Comparison of ENCODE assay signal across 8 mouse cellular contexts in genomic region chr12:49374606-49374995, GRCm38 (mm10). TPM values are rescaled to one million over a fixed set of nuclear protein-coding genes. Genes with fewer than 3 reads are reported as not detected.
A peak's percentile ranks its signal among the peaks of the same experiment; 100 is the strongest.
DNase-seq lines count a peak whose midpoint lies in the region; ATAC-seq and TF ChIP-seq lines count a peak whose summit lies in the region.

No protein-coding gene starts in this region.

- no peak overlapping the region for H3K27ac ChIP-seq in kidney, embryonic 15.5 days
- peak overlapping the region; percentile 86 for H3K27ac ChIP-seq in forebrain, embryonic 14.5 days (ENCODE audit: low read depth, low read length)
- H3K27ac ChIP-seq in limb, embryonic 11.5 days (replicated peaks; ENCODE audit: low read depth, low read length), result no peak overlapping the region
- H3K27ac ChIP-seq in olfactory bulb, adult 2 months (ENCODE audit: insufficient read depth, low read depth, low read length), result no peak overlapping the region

- peak; percentile 36; the same call in 1 of the 2 replicates for TF ChIP-seq CTCF in olfactory bulb, adult 2 months (IDR thresholded peaks at IDR 0.05; ENCODE audit: insufficient read depth, low read depth, low read length)

- no peak for DNase-seq in kidney, adult 11 months
- peak; percentile 55 for DNase-seq in ZHBTc4 (ENCODE audit: low read depth, low spot score)
- peak; percentile 88 for DNase-seq in forebrain, embryonic 14.5 days (ENCODE audit: low spot score)
- DNase-seq in limb, embryonic 11.5 days (ENCODE audit: low spot score), result peak; percentile 62
- no peak for DNase-seq in thymus, postnatal 25 days
- no peak for DNase-seq in spleen, postnatal 4 days (ENCODE audit: low spot score in 2 of 2)

- no peaks in the 10 kb centered on the region for H3K9me3 ChIP-seq in kidney, embryonic 15.5 days (replicated peaks)
- H3K9me3 ChIP-seq in forebrain, embryonic 14.5 days (replicated peaks; ENCODE audit: control insufficient read depth, low read length), result no peaks in the 10 kb centered on the region
- no peaks in the 10 kb centered on the region for H3K9me3 ChIP-seq in limb, embryonic 11.5 days (ENCODE audit: control insufficient read depth, low read length)

- no peaks in the 10 kb centered on the region for H3K36me3 ChIP-seq in kidney, embryonic 15.5 days
- H3K36me3 ChIP-seq in forebrain, embryonic 14.5 days (ENCODE audit: control insufficient read depth, insufficient read depth, low read length), result no peaks in the 10 kb centered on the region
- no peaks in the 10 kb centered on the region for H3K36me3 ChIP-seq in limb, embryonic 11.5 days (ENCODE audit: control insufficient read depth, insufficient read depth, low read length)

- no peak overlapping the region for H3K9ac ChIP-seq in kidney, embryonic 15.5 days
- peak overlapping the region; percentile 75 for H3K9ac ChIP-seq in forebrain, embryonic 14.5 days (ENCODE audit: low read length)
- no peak overlapping the region for H3K9ac ChIP-seq in limb, embryonic 11.5 days (ENCODE audit: low read length)

- no peak for TF ChIP-seq POLR2A in olfactory bulb, adult 2 months (IDR thresholded peaks at IDR 0.05; ENCODE audit: insufficient read depth, low read depth, low read length)

- peaks cover 94% of the 10 kb centered on the region for H3K27me3 ChIP-seq in kidney, embryonic 15.5 days
- H3K27me3 ChIP-seq in forebrain, embryonic 14.5 days (replicated peaks; ENCODE audit: control insufficient read depth, insufficient read depth, low read length), result no peaks in the 10 kb centered on the region
- peaks cover 65% of the 10 kb centered on the region for H3K27me3 ChIP-seq in limb, embryonic 11.5 days (ENCODE audit: control insufficient read depth, insufficient read depth, low read length)

- peak overlapping the region; percentile 26 for H3K4me3 ChIP-seq in kidney, embryonic 15.5 days (replicated peaks)
- peak overlapping the region; percentile 95 for H3K4me3 ChIP-seq in forebrain, embryonic 14.5 days (ENCODE audit: low read depth, low read length)
- no peak overlapping the region for H3K4me3 ChIP-seq in limb, embryonic 11.5 days (ENCODE audit: low read depth, low read length)
- peak overlapping the region; percentile 43 for H3K4me3 ChIP-seq in olfactory bulb, adult 2 months (ENCODE audit: insufficient read depth, low read depth, low read length)

- H3K4me2 ChIP-seq in kidney, embryonic 15.5 days, result peak overlapping the region; percentile 50
- peak overlapping the region; percentile 64 for H3K4me2 ChIP-seq in forebrain, embryonic 14.5 days (ENCODE audit: low read length)
- no peak overlapping the region for H3K4me2 ChIP-seq in limb, embryonic 11.5 days (ENCODE audit: low read depth, severe bottlenecking)

- H3K4me1 ChIP-seq in kidney, embryonic 15.5 days, result peaks cover 8% of the 10 kb centered on the region; the same call in 1 of the 2 replicates
- peaks cover 8% of the 10 kb centered on the region; the same call in 1 of the 2 replicates for H3K4me1 ChIP-seq in forebrain, embryonic 14.5 days (ENCODE audit: control insufficient read depth, insufficient read depth, low read length)
- no peaks in the 10 kb centered on the region for H3K4me1 ChIP-seq in limb, embryonic 11.5 days (ENCODE audit: control insufficient read depth, insufficient read depth, low read length)
- H3K4me1 ChIP-seq in olfactory bulb, adult 2 months (ENCODE audit: control insufficient read depth, insufficient read depth, low read length), result peaks cover 6% of the 10 kb centered on the region; the same call in 1 of the 2 replicates

- WGBS in kidney, embryonic 15.5 days, result under 1% methylated on average over 14 of the region's 14 CpGs
- under 1% methylated on average over 14 of the region's 14 CpGs for WGBS in forebrain, embryonic 14.5 days
- under 1% methylated on average over 14 of the region's 14 CpGs for WGBS in limb, embryonic 11.5 days
- under 1% methylated on average over 14 of the region's 14 CpGs for WGBS in olfactory bulb, adult 2 months

- no peak for ATAC-seq in kidney, embryonic 15.5 days (replicated peaks; ENCODE audit: low FRiP score)
- ATAC-seq in forebrain, embryonic 14.5 days, result no peak; the same call in 1 of the 2 replicates
- ATAC-seq in limb, embryonic 11.5 days (ENCODE audit: insufficient number of reproducible peaks, low FRiP score, low TSS enrichment, low read depth), result no peak

RNA-seq across cellular contexts. Expression of gene Foxg1, which starts 7.9 kb away (rescaled TPM):
- not detected in 2 replicates for polyA plus RNA-seq in kidney, embryonic 15.5 days (2015; fragmentation: Nextera tagmentation; extraction: Ambion mirVana)
- 72.6 and 77.7 TPM in 2 replicates for polyA plus RNA-seq in forebrain, embryonic 14.5 days (2014; fragmentation: Nextera tagmentation; extraction: Ambion mirVana)
- not detected in 2 replicates for polyA plus RNA-seq in limb, embryonic 11.5 days (2014; fragmentation: Nextera tagmentation; extraction: Ambion mirVana)
- polyA plus RNA-seq in olfactory bulb, adult 2 months (2012; ENCODE audit: insufficient read depth, insufficient read length, low replicate concordance, missing spikeins), result 104 TPM in 1 of 2 replicates, not detected in the other

RNA-seq across cellular contexts. Expression of gene Gm43517, which starts 10.4 kb away (rescaled TPM):
- not detected in 2 replicates for polyA plus RNA-seq in kidney, embryonic 15.5 days (2015; fragmentation: Nextera tagmentation; extraction: Ambion mirVana)
- polyA plus RNA-seq in forebrain, embryonic 14.5 days (2014; fragmentation: Nextera tagmentation; extraction: Ambion mirVana), result 2.2 and 3.6 TPM in 2 replicates
- not detected in 2 replicates for polyA plus RNA-seq in limb, embryonic 11.5 days (2014; fragmentation: Nextera tagmentation; extraction: Ambion mirVana)
- polyA plus RNA-seq in olfactory bulb, adult 2 months (2012; ENCODE audit: insufficient read depth, insufficient read length, low replicate concordance, missing spikeins), result not detected in 2 replicates

Comparison
In these comparisons a context has a peak if more than half of its experiments do, and no peak if none do; other contexts are left out.
1. DNase-seq: peak in ZHBTc4 (single experiment), forebrain, embryonic 14.5 days (single experiment) and limb, embryonic 11.5 days (single experiment); none in kidney, adult 11 months (single experiment), thymus, postnatal 25 days (single experiment) and spleen, postnatal 4 days (0 of 2).